Mouse (Mus musculus): ENCODE data around the gene Timd4. TPM values are rescaled to one million over a fixed set of nuclear protein-coding genes. Genes with fewer than 3 reads are reported as not detected.

The Timd4 gene
- polyA plus RNA-seq (2014; fragmentation: Nextera tagmentation; extraction: Ambion mirVana), result 0.11 and 0.31 TPM in 2 replicates

DNA sequence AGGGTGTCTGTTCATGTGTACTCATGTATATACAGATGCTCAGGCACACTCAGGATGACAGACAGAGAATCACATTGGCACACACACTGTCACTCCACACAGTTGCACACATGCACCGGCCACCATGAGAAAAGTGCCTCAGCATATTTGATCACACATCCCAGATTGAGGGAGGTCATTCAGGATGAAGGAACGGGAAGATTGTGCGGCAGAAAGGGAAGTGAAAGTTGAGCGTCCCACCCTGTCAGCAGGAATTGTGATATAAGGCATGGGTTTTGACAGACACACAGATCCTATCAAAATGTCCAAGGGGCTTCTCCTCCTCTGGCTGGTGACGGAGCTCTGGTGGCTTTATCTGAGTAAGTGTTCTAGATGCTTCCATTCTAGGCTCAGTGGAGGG is at the start of gene Timd4:
Gene Timd4, plus strand, starts transcription at position 290 of the 400 bp plus-strand sequence.
- WGBS, result 91% methylated on average over 5 of the region's 5 CpGs

DNA sequence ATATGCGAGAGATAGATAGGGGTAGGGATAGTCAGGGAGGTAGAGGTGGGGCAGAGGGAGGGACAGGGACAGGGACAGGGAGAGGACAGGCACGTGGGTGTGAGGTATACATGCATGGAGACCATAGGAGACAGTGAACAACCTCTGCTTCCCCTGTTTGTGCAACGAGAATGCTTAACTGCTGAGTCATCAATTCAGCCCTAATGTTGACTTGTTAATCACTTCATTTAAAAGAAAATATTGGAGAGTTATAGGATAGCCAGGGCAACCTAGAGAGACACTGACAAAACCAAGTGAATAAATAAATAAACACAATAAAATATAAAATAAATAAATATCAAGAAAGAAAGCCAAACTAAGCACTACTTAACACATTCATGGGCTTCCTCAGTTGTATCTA is 33.7 kb upstream of the Timd4 start:
- DNase-seq (ENCODE audit: low spot score) (no peak), ATAC-seq (ENCODE audit: insufficient number of reproducible peaks, low FRiP score, low TSS enrichment, low read depth) (no peak)
- H3K27me3 ChIP-seq (ENCODE audit: control insufficient read depth, insufficient read depth, low read length), result no peaks in the 10 kb centered on the region
- no peak overlapping the region for H3K27ac ChIP-seq (replicated peaks; ENCODE audit: low read depth, low read length)
- H3K9ac ChIP-seq (ENCODE audit: low read length), result no peak overlapping the region
- no peaks in the 10 kb centered on the region for H3K9me3 ChIP-seq (ENCODE audit: control insufficient read depth, low read length)
- WGBS, result 79% methylated on average over 3 of the region's 3 CpGs
- H3K4me1 ChIP-seq (ENCODE audit: control insufficient read depth, insufficient read depth, low read length), result no peaks in the 10 kb centered on the region
- no peaks in the 10 kb centered on the region for H3K36me3 ChIP-seq (ENCODE audit: control insufficient read depth, insufficient read depth, low read length)
- no peak overlapping the region for H3K4me2 ChIP-seq (ENCODE audit: low read depth, severe bottlenecking)
- no peak overlapping the region for H3K4me3 ChIP-seq (ENCODE audit: low read depth, low read length)

More for the DNA sequence above, at the start of gene Timd4:
- no peaks in the 10 kb centered on the region for H3K27me3 ChIP-seq (ENCODE audit: control insufficient read depth, insufficient read depth, low read length)
- ATAC-seq (ENCODE audit: insufficient number of reproducible peaks, low FRiP score, low TSS enrichment, low read depth), result no peak
- H3K27ac ChIP-seq (replicated peaks; ENCODE audit: low read depth, low read length), result no peak within 1 kb of the TSS
- no peak within 1 kb of the TSS for H3K9ac ChIP-seq (ENCODE audit: low read length)
- no peak for DNase-seq (ENCODE audit: low spot score)
- H3K4me2 ChIP-seq (ENCODE audit: low read depth, severe bottlenecking), result no peak within 1 kb of the TSS
- no peaks in the 10 kb centered on the region for H3K4me1 ChIP-seq (ENCODE audit: control insufficient read depth, insufficient read depth, low read length)
- no peaks in the 10 kb centered on the region for H3K36me3 ChIP-seq (ENCODE audit: control insufficient read depth, insufficient read depth, low read length)
- H3K4me3 ChIP-seq (ENCODE audit: low read depth, low read length), result no peak within 1 kb of the TSS
- no peaks in the 10 kb centered on the region for H3K9me3 ChIP-seq (ENCODE audit: control insufficient read depth, low read length)

DNA sequence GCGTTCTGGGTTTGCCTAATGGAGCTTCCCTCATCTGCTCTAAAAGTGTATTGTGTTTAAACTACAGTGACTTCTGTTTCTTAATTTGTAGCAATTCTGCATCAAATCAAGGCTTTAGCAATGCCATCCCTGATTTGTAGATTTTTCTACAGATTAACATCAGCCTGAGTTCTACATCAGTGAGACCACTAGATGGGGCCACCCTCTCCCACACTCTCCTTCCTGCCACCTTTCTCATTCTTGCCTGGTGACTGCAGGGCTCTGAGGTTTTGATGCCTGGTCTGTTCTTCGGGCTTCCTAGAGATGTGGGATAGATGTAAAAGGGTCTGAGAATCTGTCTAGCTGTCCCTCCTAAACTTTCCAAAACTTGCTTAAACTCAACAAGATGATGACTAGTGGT is 30.8 kb upstream of the Timd4 start:
- no peak overlapping the region for H3K4me3 ChIP-seq (ENCODE audit: low read depth, low read length)
- H3K4me2 ChIP-seq (ENCODE audit: low read depth, severe bottlenecking), result no peak overlapping the region
- WGBS, result 82% methylated on average over 2 of the region's 2 CpGs
- H3K9me3 ChIP-seq (ENCODE audit: control insufficient read depth, low read length), result no peaks in the 10 kb centered on the region
- ATAC-seq (ENCODE audit: insufficient number of reproducible peaks, low FRiP score, low TSS enrichment, low read depth), result no peak
- no peaks in the 10 kb centered on the region for H3K4me1 ChIP-seq (ENCODE audit: control insufficient read depth, insufficient read depth, low read length)
- H3K9ac ChIP-seq (ENCODE audit: low read length), result no peak overlapping the region
- no peaks in the 10 kb centered on the region for H3K27me3 ChIP-seq (ENCODE audit: control insufficient read depth, insufficient read depth, low read length)
- no peaks in the 10 kb centered on the region for H3K36me3 ChIP-seq (ENCODE audit: control insufficient read depth, insufficient read depth, low read length)
- no peak overlapping the region for H3K27ac ChIP-seq (replicated peaks; ENCODE audit: low read depth, low read length)
- no peak for DNase-seq (ENCODE audit: low spot score)

DNA sequence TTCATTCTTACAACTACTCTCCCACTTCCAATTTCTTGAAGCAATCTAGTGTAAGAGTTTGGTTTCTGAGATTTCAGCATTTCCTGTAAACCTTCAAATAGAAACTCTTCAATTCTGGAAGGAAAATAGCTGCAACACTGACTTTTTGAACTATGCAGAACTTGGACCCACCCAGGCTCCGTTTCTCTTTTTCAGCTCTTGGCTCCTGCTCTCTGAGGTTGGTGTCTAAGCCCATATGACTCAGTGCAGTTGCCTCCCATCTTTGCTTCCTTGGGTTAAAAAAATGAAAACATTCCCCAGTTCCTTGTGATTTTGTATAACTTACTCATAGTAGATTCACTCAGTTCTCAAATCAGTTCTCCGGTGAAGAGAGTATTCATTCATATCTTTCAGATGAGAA is 6.2 kb upstream of the Timd4 start:
- no peaks in the 10 kb centered on the region for H3K36me3 ChIP-seq (ENCODE audit: control insufficient read depth, insufficient read depth, low read length)
- no peak overlapping the region for H3K9ac ChIP-seq (ENCODE audit: low read length)
- 86% methylated on average over 2 of the region's 2 CpGs for WGBS
- H3K27me3 ChIP-seq (ENCODE audit: control insufficient read depth, insufficient read depth, low read length), result no peaks in the 10 kb centered on the region
- no peak for ATAC-seq (ENCODE audit: insufficient number of reproducible peaks, low FRiP score, low TSS enrichment, low read depth)
- no peak for DNase-seq (ENCODE audit: low spot score)
- H3K27ac ChIP-seq (replicated peaks; ENCODE audit: low read depth, low read length), result no peak overlapping the region
- no peak overlapping the region for H3K4me2 ChIP-seq (ENCODE audit: low read depth, severe bottlenecking)
- no peaks in the 10 kb centered on the region for H3K9me3 ChIP-seq (ENCODE audit: control insufficient read depth, low read length)
- H3K4me1 ChIP-seq (ENCODE audit: control insufficient read depth, insufficient read depth, low read length), result no peaks in the 10 kb centered on the region
- H3K4me3 ChIP-seq (ENCODE audit: low read depth, low read length), result no peak overlapping the region

DNA sequence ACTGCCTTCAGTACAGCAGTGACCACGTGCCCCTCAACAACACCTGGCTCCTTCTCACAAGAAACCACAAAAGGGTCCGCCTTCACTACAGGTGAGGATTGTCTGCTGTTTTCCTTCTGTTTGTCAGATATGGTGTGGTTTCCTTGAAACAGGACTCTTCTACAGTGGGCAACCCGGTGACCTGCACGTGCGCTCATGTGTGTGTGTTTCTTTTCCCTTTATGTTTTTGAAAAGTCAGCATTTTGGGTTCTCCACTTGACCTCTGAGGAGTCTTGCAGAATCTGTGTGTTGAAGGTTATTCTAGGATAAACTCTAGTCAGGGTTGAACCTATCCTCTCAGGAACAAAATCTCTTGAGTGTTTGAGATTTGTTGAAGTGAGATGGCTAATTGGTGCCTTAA is 7.1 kb downstream of the Timd4 start:
- Histone ChIP-seq H3K27me3 (ENCODE audit: control insufficient read depth, insufficient read depth, low read length) (no peaks in the 10 kb centered on the region), H3K4me3 (ENCODE audit: low read depth, low read length) (no peak overlapping the region), H3K36me3 (ENCODE audit: control insufficient read depth, insufficient read depth, low read length) (no peaks in the 10 kb centered on the region), H3K9me3 (ENCODE audit: control insufficient read depth, low read length) (no peaks in the 10 kb centered on the region), H3K4me1 (ENCODE audit: control insufficient read depth, insufficient read depth, low read length) (no peaks in the 10 kb centered on the region), H3K27ac (replicated peaks; ENCODE audit: low read depth, low read length) (no peak overlapping the region), H3K4me2 (ENCODE audit: low read depth, severe bottlenecking) (no peak overlapping the region), H3K9ac (ENCODE audit: low read length) (no peak overlapping the region)
- no peak for DNase-seq (ENCODE audit: low spot score)
- WGBS, result 88% methylated on average over 5 of the region's 5 CpGs
- ATAC-seq (ENCODE audit: insufficient number of reproducible peaks, low FRiP score, low TSS enrichment, low read depth), result no peak

DNA sequence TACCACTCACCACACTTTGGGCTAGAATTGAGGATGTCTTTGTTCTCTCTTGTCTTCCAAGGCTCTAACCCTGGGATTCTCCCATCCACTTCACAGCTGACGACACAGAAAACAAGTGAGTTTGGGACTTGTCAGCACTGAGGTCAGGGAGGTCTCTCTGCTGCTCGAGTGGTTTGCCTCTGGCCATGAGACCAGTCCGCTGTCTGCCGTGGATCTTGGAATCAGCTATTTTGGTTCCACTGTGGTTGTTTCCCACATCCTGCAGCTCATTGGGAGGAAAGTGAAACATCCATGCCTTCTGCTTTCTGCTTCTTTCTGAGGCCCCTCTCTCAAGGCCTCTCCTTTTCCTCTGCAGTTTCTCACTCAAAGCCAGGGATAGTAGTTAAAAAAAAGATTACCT is 9.3 kb downstream of the Timd4 start:
- Histone ChIP-seq H3K4me1 (ENCODE audit: control insufficient read depth, insufficient read depth, low read length) (no peaks in the 10 kb centered on the region), H3K36me3 (ENCODE audit: control insufficient read depth, insufficient read depth, low read length) (no peaks in the 10 kb centered on the region), H3K9ac (ENCODE audit: low read length) (no peak overlapping the region), H3K4me3 (ENCODE audit: low read depth, low read length) (no peak overlapping the region), H3K27me3 (ENCODE audit: control insufficient read depth, insufficient read depth, low read length) (no peaks in the 10 kb centered on the region), H3K4me2 (ENCODE audit: low read depth, severe bottlenecking) (no peak overlapping the region), H3K27ac (replicated peaks; ENCODE audit: low read depth, low read length) (no peak overlapping the region), H3K9me3 (ENCODE audit: control insufficient read depth, low read length) (no peaks in the 10 kb centered on the region)
- ATAC-seq (ENCODE audit: insufficient number of reproducible peaks, low FRiP score, low TSS enrichment, low read depth), result no peak
- 60% methylated on average over 4 of the region's 4 CpGs for WGBS
- DNase-seq (ENCODE audit: low spot score), result no peak

DNA sequence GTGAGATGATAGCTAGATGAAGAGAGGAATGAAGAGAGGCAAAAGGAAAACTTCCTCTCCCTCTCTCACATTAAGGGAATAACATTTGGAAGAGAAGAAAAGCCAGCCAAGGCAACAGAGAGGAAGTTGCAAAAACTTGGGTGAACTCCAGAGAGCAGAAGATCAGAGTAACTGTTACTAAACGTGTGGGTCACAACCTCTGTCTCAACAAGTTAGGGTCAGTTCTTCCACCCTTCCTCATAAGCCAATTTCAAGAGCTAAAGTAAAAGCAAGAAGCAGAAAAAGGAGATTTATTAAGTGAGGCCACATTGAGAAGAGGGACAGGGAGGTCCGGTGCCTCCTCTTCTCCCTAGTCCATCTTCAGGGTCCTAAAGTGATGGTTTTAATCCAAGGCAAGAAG is 19.7 kb downstream of the Timd4 start:
- 81% methylated on average over 2 of the region's 2 CpGs for WGBS
- Histone ChIP-seq H3K9ac (ENCODE audit: low read length) (no peak overlapping the region), H3K4me2 (ENCODE audit: low read depth, severe bottlenecking) (no peak overlapping the region), H3K4me3 (ENCODE audit: low read depth, low read length) (no peak overlapping the region), H3K36me3 (ENCODE audit: control insufficient read depth, insufficient read depth, low read length) (no peaks in the 10 kb centered on the region), H3K27me3 (ENCODE audit: control insufficient read depth, insufficient read depth, low read length) (no peaks in the 10 kb centered on the region), H3K4me1 (ENCODE audit: control insufficient read depth, insufficient read depth, low read length) (no peaks in the 10 kb centered on the region), H3K27ac (replicated peaks; ENCODE audit: low read depth, low read length) (no peak overlapping the region), H3K9me3 (ENCODE audit: control insufficient read depth, low read length) (no peaks in the 10 kb centered on the region)
- DNase-seq (ENCODE audit: low spot score) (no peak), ATAC-seq (ENCODE audit: insufficient number of reproducible peaks, low FRiP score, low TSS enrichment, low read depth) (no peak)

DNA sequence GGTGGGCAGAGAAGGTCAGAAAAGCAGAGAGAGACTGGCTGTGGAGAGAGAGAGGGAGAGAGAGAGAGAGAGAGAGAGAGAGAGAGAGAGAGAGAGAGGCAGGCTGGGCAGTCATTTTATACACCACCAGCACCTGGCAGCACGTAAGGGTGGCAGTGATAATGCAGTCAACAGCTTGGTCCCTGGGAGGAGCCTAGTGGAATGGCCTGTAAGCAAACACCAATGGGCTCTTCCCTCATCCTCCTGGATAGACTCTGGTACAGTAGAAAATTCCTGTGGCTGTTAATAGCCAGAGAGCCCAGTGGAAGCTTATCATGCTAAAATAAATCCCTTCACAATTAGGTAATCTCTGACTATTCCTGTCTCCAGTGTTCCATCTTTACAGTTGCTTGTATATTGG is 24.5 kb downstream of the Timd4 start:
- 50% methylated on average over 1 of the region's 1 CpGs for WGBS

DNA sequence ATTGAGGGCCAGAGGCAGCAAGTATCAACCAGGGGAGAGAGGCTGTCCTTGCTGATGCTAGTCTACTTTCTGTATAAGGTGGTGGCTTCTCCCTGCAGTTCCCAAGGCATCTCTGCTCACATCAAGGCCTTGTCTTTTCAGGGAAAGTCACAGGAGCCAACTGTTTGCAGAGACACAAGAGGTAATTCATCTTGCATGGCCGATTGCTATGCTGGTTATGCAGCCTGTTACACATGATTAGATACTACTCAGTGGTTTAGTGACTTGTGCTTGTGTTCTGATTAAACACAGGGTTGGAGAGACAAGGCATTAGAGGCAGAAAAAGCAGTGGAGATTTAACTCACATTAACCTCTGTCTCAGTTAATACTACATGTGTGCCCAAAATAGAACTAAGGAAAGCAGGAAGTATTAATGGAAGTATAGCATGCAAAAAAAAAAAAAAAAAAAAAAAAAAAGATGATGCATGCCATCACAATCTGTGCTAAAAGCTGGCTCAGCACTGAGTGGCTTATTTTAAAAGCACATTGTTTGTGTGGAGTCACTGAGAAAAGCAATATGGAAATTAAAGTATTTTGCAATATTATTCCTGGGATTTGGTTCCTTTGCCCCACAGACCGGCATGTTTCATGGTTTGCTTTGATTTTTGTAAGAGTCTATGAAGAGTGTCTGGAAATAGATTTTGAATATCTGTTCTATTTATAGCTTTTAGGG is 31.6 kb downstream of the Timd4 start:
- DNase-seq (ENCODE audit: low spot score) (no peak), ATAC-seq (ENCODE audit: insufficient number of reproducible peaks, low FRiP score, low TSS enrichment, low read depth) (no peak)
- H3K27me3 ChIP-seq (ENCODE audit: control insufficient read depth, insufficient read depth, low read length), result no peaks in the 10 kb centered on the region
- no peak overlapping the region for H3K9ac ChIP-seq (ENCODE audit: low read length)
- 79% methylated on average over 2 of the region's 2 CpGs for WGBS
- no peaks in the 10 kb centered on the region for H3K36me3 ChIP-seq (ENCODE audit: control insufficient read depth, insufficient read depth, low read length)
- no peaks in the 10 kb centered on the region for H3K9me3 ChIP-seq (ENCODE audit: control insufficient read depth, low read length)
- no peak overlapping the region for H3K27ac ChIP-seq (replicated peaks; ENCODE audit: low read depth, low read length)
- no peak overlapping the region for H3K4me2 ChIP-seq (ENCODE audit: low read depth, severe bottlenecking)
- H3K4me1 ChIP-seq (ENCODE audit: control insufficient read depth, insufficient read depth, low read length), result no peaks in the 10 kb centered on the region
- no peak overlapping the region for H3K4me3 ChIP-seq (ENCODE audit: low read depth, low read length)

More for the DNA sequence above, 24.5 kb downstream of the Timd4 start:
- Histone ChIP-seq H3K4me3 (ENCODE audit: low read depth, low read length) (no peak overlapping the region), H3K9ac (ENCODE audit: low read length) (no peak overlapping the region), H3K4me2 (ENCODE audit: low read depth, severe bottlenecking) (no peak overlapping the region), H3K27ac (replicated peaks; ENCODE audit: low read depth, low read length) (no peak overlapping the region), H3K4me1 (ENCODE audit: control insufficient read depth, insufficient read depth, low read length) (no peaks in the 10 kb centered on the region), H3K9me3 (ENCODE audit: control insufficient read depth, low read length) (no peaks in the 10 kb centered on the region), H3K36me3 (ENCODE audit: control insufficient read depth, insufficient read depth, low read length) (no peaks in the 10 kb centered on the region), H3K27me3 (ENCODE audit: control insufficient read depth, insufficient read depth, low read length) (no peaks in the 10 kb centered on the region)
- ATAC-seq (ENCODE audit: insufficient number of reproducible peaks, low FRiP score, low TSS enrichment, low read depth), result no peak
- no peak for DNase-seq (ENCODE audit: low spot score)
